Mouse (Mus musculus): Measurements from ENCODE around the gene Fgf15. TPM values are rescaled to one million over a fixed set of nuclear protein-coding genes. Genes with fewer than 3 reads are reported as not detected.
A peak's percentile ranks its signal among the peaks of the same experiment; 100 is the strongest.

Fgf15 gene
- polyA plus RNA-seq, 1 experiment = 2.6 TPM

- under 1% methylated on average over 22 of the region's 22 CpGs for WGBS
- Histone ChIP-seq H3K4me3 (ENCODE audit: low read depth, low read length) (peak overlapping the region; percentile 58), H3K27ac (ENCODE audit: insufficient read depth, low read depth, low read length) (peak overlapping the region; percentile 73), H3K36me3 (ENCODE audit: control insufficient read depth, insufficient read depth, low read length) (peaks cover 16% of the 10 kb centered on the region), H3K27me3 (ENCODE audit: control insufficient read depth, insufficient read depth, low read length) (0 out of 2 replicates have a peak, but pooled peaks cover 3% of the 10 kb centered on the region), H3K4me1 (ENCODE audit: control insufficient read depth, insufficient read depth, insufficient read length, low read length) (peaks cover 17% of the 10 kb centered on the region)
- TF ChIP-seq CTCF (IDR thresholded peaks at IDR 0.05; ENCODE audit: extremely low read depth, insufficient read length, insufficient replicate concordance, low read depth, low read length) (no peak), POLR2A (IDR thresholded peaks at IDR 0.05; ENCODE audit: low read depth, low read length) (no peak)
Measured at GRCm38 (mm10) chr7:144940003-144940571, 43.8 kb downstream of the Fgf15 start.

- Histone ChIP-seq H3K4me3 (ENCODE audit: low read depth, low read length) (peak overlapping the region; percentile 58; the same call in 1 of the 2 replicates), H3K27ac (ENCODE audit: insufficient read depth, low read depth, low read length) (no peak overlapping the region; the same call in 1 of the 2 replicates), H3K27me3 (ENCODE audit: control insufficient read depth, insufficient read depth, low read length) (0 out of 2 replicates have a peak, but pooled peaks cover 3% of the 10 kb centered on the region), H3K4me1 (ENCODE audit: control insufficient read depth, insufficient read depth, insufficient read length, low read length) (peaks cover 17% of the 10 kb centered on the region), H3K36me3 (ENCODE audit: control insufficient read depth, insufficient read depth, low read length) (peaks cover 14% of the 10 kb centered on the region)
- no peak for TF ChIP-seq CTCF (IDR thresholded peaks at IDR 0.05; ENCODE audit: extremely low read depth, insufficient read length, insufficient replicate concordance, low read depth, low read length)
- TF ChIP-seq POLR2A (IDR thresholded peaks at IDR 0.05; ENCODE audit: low read depth, low read length) = no peak
- 5% methylated on average over 11 of the region's 11 CpGs for WGBS
Measured at GRCm38 (mm10) chr7:144940585-144940984, 44.3 kb downstream of the Fgf15 start.

GRCm38 (mm10) chr7:144941242-144941831, 45.0 kb downstream of the Fgf15 start:
- H3K27me3 ChIP-seq (ENCODE audit: control insufficient read depth, insufficient read depth, low read length) = 0 out of 2 replicates have a peak, but pooled peaks cover 3% of the 10 kb centered on the region
- H3K27ac ChIP-seq (ENCODE audit: insufficient read depth, low read depth, low read length) = peak overlapping the region; percentile 75
- peak overlapping the region; percentile 83 for H3K4me3 ChIP-seq (ENCODE audit: low read depth, low read length)
- under 1% methylated on average over 39 of the region's 39 CpGs for WGBS
- no peak for TF ChIP-seq CTCF (IDR thresholded peaks at IDR 0.05; ENCODE audit: extremely low read depth, insufficient read length, insufficient replicate concordance, low read depth, low read length)
- TF ChIP-seq POLR2A (IDR thresholded peaks at IDR 0.05; ENCODE audit: low read depth, low read length) = peak; percentile 39; the same call in 1 of the 2 replicates
- peaks cover 17% of the 10 kb centered on the region for H3K4me1 ChIP-seq (ENCODE audit: control insufficient read depth, insufficient read depth, insufficient read length, low read length)
- H3K36me3 ChIP-seq (ENCODE audit: control insufficient read depth, insufficient read depth, low read length) = peaks cover 8% of the 10 kb centered on the region

- Histone ChIP-seq H3K4me3 (ENCODE audit: low read depth, low read length) (peak overlapping the region; percentile 83), H3K27ac (ENCODE audit: insufficient read depth, low read depth, low read length) (peak overlapping the region; percentile 38), H3K36me3 (ENCODE audit: control insufficient read depth, insufficient read depth, low read length) (no peaks in the 10 kb centered on the region), H3K4me1 (ENCODE audit: control insufficient read depth, insufficient read depth, insufficient read length, low read length) (peaks cover 17% of the 10 kb centered on the region), H3K27me3 (ENCODE audit: control insufficient read depth, insufficient read depth, low read length) (0 out of 2 replicates have a peak, but pooled peaks cover 3% of the 10 kb centered on the region)
- TF ChIP-seq POLR2A (IDR thresholded peaks at IDR 0.05; ENCODE audit: low read depth, low read length) (no peak), CTCF (IDR thresholded peaks at IDR 0.05; ENCODE audit: extremely low read depth, insufficient read length, insufficient replicate concordance, low read depth, low read length) (no peak)
- WGBS = under 1% methylated on average over 35 of the region's 35 CpGs
Measured at GRCm38 (mm10) chr7:144942071-144942743, 45.9 kb downstream of the Fgf15 start.

- no peaks in the 10 kb centered on the region for H3K36me3 ChIP-seq (ENCODE audit: control insufficient read depth, insufficient read depth, low read length)
- 0 out of 2 replicates have a peak, but pooled peaks cover 3% of the 10 kb centered on the region for H3K27me3 ChIP-seq (ENCODE audit: control insufficient read depth, insufficient read depth, low read length)
- 3% methylated on average over 20 of the region's 20 CpGs for WGBS
- peaks cover 17% of the 10 kb centered on the region for H3K4me1 ChIP-seq (ENCODE audit: control insufficient read depth, insufficient read depth, insufficient read length, low read length)
- peak overlapping the region; percentile 83 for H3K4me3 ChIP-seq (ENCODE audit: low read depth, low read length)
- H3K27ac ChIP-seq (ENCODE audit: insufficient read depth, low read depth, low read length) = 0 out of 2 replicates have a peak overlapping the region, but pooled peaks have one; percentile 38
- TF ChIP-seq POLR2A (IDR thresholded peaks at IDR 0.05; ENCODE audit: low read depth, low read length) (no peak), CTCF (IDR thresholded peaks at IDR 0.05; ENCODE audit: extremely low read depth, insufficient read length, insufficient replicate concordance, low read depth, low read length) (no peak)
Measured at GRCm38 (mm10) chr7:144942744-144943135, 46.4 kb downstream of the Fgf15 start.

GRCm38 (mm10) chr7:144943254-144943653, 46.9 kb downstream of the Fgf15 start:
- Histone ChIP-seq H3K4me3 (ENCODE audit: low read depth, low read length) (peak overlapping the region; percentile 83), H3K36me3 (ENCODE audit: control insufficient read depth, insufficient read depth, low read length) (no peaks in the 10 kb centered on the region), H3K4me1 (ENCODE audit: control insufficient read depth, insufficient read depth, insufficient read length, low read length) (peaks cover 17% of the 10 kb centered on the region), H3K27me3 (ENCODE audit: control insufficient read depth, insufficient read depth, low read length) (0 out of 2 replicates have a peak, but pooled peaks cover 3% of the 10 kb centered on the region), H3K27ac (ENCODE audit: insufficient read depth, low read depth, low read length) (no peak overlapping the region)
- WGBS = under 1% methylated on average over 45 of the region's 45 CpGs
- TF ChIP-seq CTCF (IDR thresholded peaks at IDR 0.05; ENCODE audit: extremely low read depth, insufficient read length, insufficient replicate concordance, low read depth, low read length) = no peak
- TF ChIP-seq POLR2A (IDR thresholded peaks at IDR 0.05; ENCODE audit: low read depth, low read length) = no peak; the same call in 1 of the 2 replicates

Other genes starting within 250 kb of the Fgf15 start
- gene Ano1, start 144.6 kb upstream of the Fgf15 start, polyA plus RNA-seq (2012; rRNA removed) = 8.9 and 18.0 TPM in 2 replicates
- gene Fgf3, start 58.4 kb upstream of the Fgf15 start, polyA plus RNA-seq (2012; rRNA removed) = 0.16 TPM in 1 of 2 replicates, not detected in the other
- gene Fgf4, start 49.2 kb upstream of the Fgf15 start, polyA plus RNA-seq (2012; rRNA removed) = 0.04 TPM in 1 of 2 replicates, not detected in the other
- 6.4 and 14.1 TPM in 2 replicates for gene LTO1, start 18.6 kb downstream of the Fgf15 start, polyA plus RNA-seq (2012; rRNA removed)
- 15.9 and 42.5 TPM in 2 replicates for gene Ccnd1, start 43.4 kb downstream of the Fgf15 start, polyA plus RNA-seq (2012; rRNA removed)